Mouse (Mus musculus) layer of hippocampus, postnatal 25 days (tissue): Measurements from ENCODE around the gene Anp32b. TPM values are rescaled to one million over a fixed set of nuclear protein-coding genes. Genes with fewer than 3 reads are reported as not detected.

Source experiments
- DNase-seq, 2 experiments: peaks; one replicate each; pipeline ENCODE4 v3.0.0; 2022; ENCODE audit warnings: mixed read lengths in 2 of 2, low spot score in 1 of 2; ENCODE audit errors: extremely low spot score in 1 of 2
- total RNA-seq, 2 experiments: library from RNA; stranded (reverse); gene quantifications; 2 replicates each; pipeline ENCODE4 v1.2.3; 2021

The Anp32b gene
- 10 to 100 TPM; 48.9 to 53.4 TPM for total RNA-seq

GRCm38 (mm10) chr4:46450519-46451131 is at the start of gene Anp32b:
Gene Anp32b, plus strand, starts transcription at chr4:46450902.
- DNase-seq, result peak; percentile 92 to 94

GRCm38 (mm10) chr4:46404042-46404795 is 46.5 kb upstream of the Anp32b start:
- DNase-seq, result no peak

- no peak for DNase-seq
These were observed 43.6 kb upstream of the Anp32b start for GRCm38 (mm10) chr4:46406966-46407703.

GRCm38 (mm10) chr4:46410677-46411076 is 40.0 kb upstream of the Anp32b start:
- DNase-seq, result no peak

GRCm38 (mm10) chr4:46411489-46411888 is 39.2 kb upstream of the Anp32b start:
- DNase-seq, result no peak

- DNase-seq, result no peak
These were observed 38.6 kb upstream of the Anp32b start for GRCm38 (mm10) chr4:46412113-46412512.

GRCm38 (mm10) chr4:46413406-46413805 is 37.3 kb upstream of the Anp32b start, which contains the start of gene Hemgn:
Gene Hemgn, minus strand, starts transcription at chr4:46413506.
- DNase-seq, result no peak

GRCm38 (mm10) chr4:46417491-46417890 is 33.2 kb upstream of the Anp32b start:
- no peak for DNase-seq

- no peak for DNase-seq
These were observed 31.9 kb upstream of the Anp32b start for GRCm38 (mm10) chr4:46418851-46419250.

GRCm38 (mm10) chr4:46422625-46423024 is 28.1 kb upstream of the Anp32b start:
- DNase-seq, result no peak

- no peak for DNase-seq
These were observed 21.7 kb upstream of the Anp32b start for GRCm38 (mm10) chr4:46428903-46429499.

- no peak for DNase-seq
These were observed 18.2 kb upstream of the Anp32b start for GRCm38 (mm10) chr4:46432339-46433036.

- no peak for DNase-seq
These were observed 8.2 kb upstream of the Anp32b start for GRCm38 (mm10) chr4:46442501-46442900.

- no peak for DNase-seq
These were observed 5.3 kb upstream of the Anp32b start for GRCm38 (mm10) chr4:46445237-46445945.

- DNase-seq, result no peak
These were observed 3.2 kb upstream of the Anp32b start for GRCm38 (mm10) chr4:46447461-46447860.

GRCm38 (mm10) chr4:46448886-46449285 is 1.8 kb upstream of the Anp32b start:
- no peak for DNase-seq

- DNase-seq, result no peak
These were observed 633 bp upstream of the Anp32b start for GRCm38 (mm10) chr4:46450020-46450518.

- peak; percentile 58 to 74 for DNase-seq
These were observed 597 bp downstream of the Anp32b start for GRCm38 (mm10) chr4:46451240-46451757.
